Mouse (Mus musculus): Measurements from ENCODE around the gene Slc36a1. TPM values are rescaled to one million over a fixed set of nuclear protein-coding genes. Genes with fewer than 3 reads are reported as not detected.

The Slc36a1 gene
- polyA plus RNA-seq, 1 experiment from 2014 or later, result 1.7 TPM

GRCm38 (mm10) chr11:55216061-55216460 lies 11.9 kb downstream of the Slc36a1 start:
- WGBS, result 88% methylated on average over 3 of the region's 4 CpGs
- ATAC-seq (ENCODE audit: low FRiP score), result no peak
- H3K27me3 ChIP-seq (ENCODE audit: control insufficient read depth, insufficient read depth, low read length), result no peaks in the 10 kb centered on the region

GRCm38 (mm10) chr11:55216830-55217229 lies 12.7 kb downstream of the Slc36a1 start:
- Histone ChIP-seq H3K4me3 (ENCODE audit: low read depth, low read length) (no peak overlapping the region), H3K27ac (ENCODE audit: low read depth, low read length) (no peak overlapping the region), H3K36me3 (ENCODE audit: control insufficient read depth, insufficient read depth, low read length) (no peaks in the 10 kb centered on the region), H3K27me3 (ENCODE audit: control insufficient read depth, insufficient read depth, low read length) (no peaks in the 10 kb centered on the region), H3K4me1 (ENCODE audit: control insufficient read depth, insufficient read depth, low read length) (no peaks in the 10 kb centered on the region), H3K9me3 (ENCODE audit: control insufficient read depth, low read length) (no peaks in the 10 kb centered on the region), H3K9ac (ENCODE audit: low read length) (no peak overlapping the region), H3K4me2 (no peak overlapping the region)
- DNase-seq (ENCODE audit: low spot score, missing footprints) (no peak), ATAC-seq (ENCODE audit: low FRiP score) (no peak)
- 90% methylated on average over 13 of the region's 13 CpGs for WGBS

More at GRCm38 (mm10) chr11:55216061-55216460, 11.9 kb downstream of the Slc36a1 start:
- H3K9me3 ChIP-seq (ENCODE audit: control insufficient read depth, low read length), result no peaks in the 10 kb centered on the region
- H3K4me2 ChIP-seq, result no peak overlapping the region
- no peak overlapping the region for H3K4me3 ChIP-seq (ENCODE audit: low read depth, low read length)
- H3K4me1 ChIP-seq (ENCODE audit: control insufficient read depth, insufficient read depth, low read length), result no peaks in the 10 kb centered on the region
- no peaks in the 10 kb centered on the region for H3K36me3 ChIP-seq (ENCODE audit: control insufficient read depth, insufficient read depth, low read length)
- H3K9ac ChIP-seq (ENCODE audit: low read length), result no peak overlapping the region
- no peak overlapping the region for H3K27ac ChIP-seq (ENCODE audit: low read depth, low read length)
- DNase-seq (ENCODE audit: low spot score, missing footprints), result no peak

- ATAC-seq (ENCODE audit: low FRiP score) (no peak), DNase-seq (ENCODE audit: low spot score, missing footprints) (no peak)
- Histone ChIP-seq H3K36me3 (ENCODE audit: control insufficient read depth, insufficient read depth, low read length) (no peaks in the 10 kb centered on the region), H3K4me1 (ENCODE audit: control insufficient read depth, insufficient read depth, low read length) (no peaks in the 10 kb centered on the region), H3K27me3 (ENCODE audit: control insufficient read depth, insufficient read depth, low read length) (no peaks in the 10 kb centered on the region), H3K9me3 (ENCODE audit: control insufficient read depth, low read length) (no peaks in the 10 kb centered on the region), H3K27ac (ENCODE audit: low read depth, low read length) (no peak overlapping the region), H3K4me3 (ENCODE audit: low read depth, low read length) (no peak overlapping the region), H3K9ac (ENCODE audit: low read length) (no peak overlapping the region), H3K4me2 (no peak overlapping the region)
- WGBS, result 87% methylated on average over 4 of the region's 4 CpGs
These were observed 13.3 kb downstream of the Slc36a1 start for GRCm38 (mm10) chr11:55217418-55217817.

- H3K27me3 ChIP-seq (ENCODE audit: control insufficient read depth, insufficient read depth, low read length), result no peaks in the 10 kb centered on the region
- H3K9ac ChIP-seq (ENCODE audit: low read length), result no peak overlapping the region
- ATAC-seq (ENCODE audit: low FRiP score) (no peak), DNase-seq (ENCODE audit: low spot score, missing footprints) (peak; percentile 8)
- no peak overlapping the region for H3K4me3 ChIP-seq (ENCODE audit: low read depth, low read length)
- no peaks in the 10 kb centered on the region for H3K36me3 ChIP-seq (ENCODE audit: control insufficient read depth, insufficient read depth, low read length)
- WGBS, result 92% methylated on average over 7 of the region's 7 CpGs
- no peaks in the 10 kb centered on the region for H3K9me3 ChIP-seq (ENCODE audit: control insufficient read depth, low read length)
- no peak overlapping the region for H3K27ac ChIP-seq (ENCODE audit: low read depth, low read length)
- H3K4me2 ChIP-seq, result no peak overlapping the region
- no peaks in the 10 kb centered on the region for H3K4me1 ChIP-seq (ENCODE audit: control insufficient read depth, insufficient read depth, low read length)
These were observed 13.7 kb downstream of the Slc36a1 start for GRCm38 (mm10) chr11:55217880-55218279.

GRCm38 (mm10) chr11:55218473-55218872 lies 14.3 kb downstream of the Slc36a1 start:
- Histone ChIP-seq H3K4me2 (no peak overlapping the region), H3K9me3 (ENCODE audit: control insufficient read depth, low read length) (no peaks in the 10 kb centered on the region), H3K36me3 (ENCODE audit: control insufficient read depth, insufficient read depth, low read length) (no peaks in the 10 kb centered on the region), H3K4me1 (ENCODE audit: control insufficient read depth, insufficient read depth, low read length) (no peaks in the 10 kb centered on the region), H3K27ac (ENCODE audit: low read depth, low read length) (no peak overlapping the region), H3K27me3 (ENCODE audit: control insufficient read depth, insufficient read depth, low read length) (no peaks in the 10 kb centered on the region), H3K9ac (ENCODE audit: low read length) (no peak overlapping the region), H3K4me3 (ENCODE audit: low read depth, low read length) (no peak overlapping the region)
- ATAC-seq (ENCODE audit: low FRiP score) (no peak), DNase-seq (ENCODE audit: low spot score, missing footprints) (peak; percentile 66)
- 87% methylated on average over 3 of the region's 3 CpGs for WGBS

- WGBS, result 87% methylated on average over 7 of the region's 7 CpGs
These were observed 17.2 kb downstream of the Slc36a1 start for GRCm38 (mm10) chr11:55221306-55221705.

GRCm38 (mm10) chr11:55231034-55231433 lies 26.9 kb downstream of the Slc36a1 start:
- WGBS, result 93% methylated on average over 6 of the region's 6 CpGs
- H3K9me3 ChIP-seq (ENCODE audit: control insufficient read depth, low read length), result no peaks in the 10 kb centered on the region
- H3K4me1 ChIP-seq (ENCODE audit: control insufficient read depth, insufficient read depth, low read length), result no peaks in the 10 kb centered on the region
- H3K36me3 ChIP-seq (ENCODE audit: control insufficient read depth, insufficient read depth, low read length), result no peaks in the 10 kb centered on the region
- H3K27ac ChIP-seq (ENCODE audit: low read depth, low read length), result no peak overlapping the region
- no peaks in the 10 kb centered on the region for H3K27me3 ChIP-seq (ENCODE audit: control insufficient read depth, insufficient read depth, low read length)
- ATAC-seq (ENCODE audit: low FRiP score) (no peak), DNase-seq (ENCODE audit: low spot score, missing footprints) (no peak)
- H3K4me2 ChIP-seq, result no peak overlapping the region
- H3K4me3 ChIP-seq (ENCODE audit: low read depth, low read length), result no peak overlapping the region
- H3K9ac ChIP-seq (ENCODE audit: low read length), result no peak overlapping the region

More at GRCm38 (mm10) chr11:55221306-55221705, 17.2 kb downstream of the Slc36a1 start:
- Histone ChIP-seq H3K4me3 (ENCODE audit: low read depth, low read length) (no peak overlapping the region), H3K27ac (ENCODE audit: low read depth, low read length) (no peak overlapping the region), H3K36me3 (ENCODE audit: control insufficient read depth, insufficient read depth, low read length) (no peaks in the 10 kb centered on the region), H3K9me3 (ENCODE audit: control insufficient read depth, low read length) (no peaks in the 10 kb centered on the region), H3K4me1 (ENCODE audit: control insufficient read depth, insufficient read depth, low read length) (no peaks in the 10 kb centered on the region), H3K27me3 (ENCODE audit: control insufficient read depth, insufficient read depth, low read length) (no peaks in the 10 kb centered on the region), H3K4me2 (no peak overlapping the region), H3K9ac (ENCODE audit: low read length) (no peak overlapping the region)
- DNase-seq (ENCODE audit: low spot score, missing footprints) (no peak), ATAC-seq (ENCODE audit: low FRiP score) (no peak)

- H3K4me1 ChIP-seq (ENCODE audit: control insufficient read depth, insufficient read depth, low read length), result no peaks in the 10 kb centered on the region
- 88% methylated on average over 7 of the region's 7 CpGs for WGBS
- H3K27ac ChIP-seq (ENCODE audit: low read depth, low read length), result no peak overlapping the region
- no peaks in the 10 kb centered on the region for H3K36me3 ChIP-seq (ENCODE audit: control insufficient read depth, insufficient read depth, low read length)
- DNase-seq (ENCODE audit: low spot score, missing footprints) (no peak), ATAC-seq (ENCODE audit: low FRiP score) (no peak)
- H3K9ac ChIP-seq (ENCODE audit: low read length), result no peak overlapping the region
- H3K4me2 ChIP-seq, result no peak overlapping the region
- no peak overlapping the region for H3K4me3 ChIP-seq (ENCODE audit: low read depth, low read length)
- no peaks in the 10 kb centered on the region for H3K9me3 ChIP-seq (ENCODE audit: control insufficient read depth, low read length)
- no peaks in the 10 kb centered on the region for H3K27me3 ChIP-seq (ENCODE audit: control insufficient read depth, insufficient read depth, low read length)
These were observed 30.1 kb downstream of the Slc36a1 start for GRCm38 (mm10) chr11:55234288-55234687.

- Histone ChIP-seq H3K4me2 (no peak overlapping the region), H3K27ac (ENCODE audit: low read depth, low read length) (no peak overlapping the region), H3K9ac (ENCODE audit: low read length) (no peak overlapping the region), H3K4me3 (ENCODE audit: low read depth, low read length) (no peak overlapping the region), H3K27me3 (ENCODE audit: control insufficient read depth, insufficient read depth, low read length) (no peaks in the 10 kb centered on the region), H3K36me3 (ENCODE audit: control insufficient read depth, insufficient read depth, low read length) (no peaks in the 10 kb centered on the region), H3K4me1 (ENCODE audit: control insufficient read depth, insufficient read depth, low read length) (no peaks in the 10 kb centered on the region), H3K9me3 (ENCODE audit: control insufficient read depth, low read length) (no peaks in the 10 kb centered on the region)
- DNase-seq (ENCODE audit: low spot score, missing footprints) (no peak), ATAC-seq (ENCODE audit: low FRiP score) (no peak)
- 82% methylated on average over 4 of the region's 4 CpGs for WGBS
These were observed 30.6 kb downstream of the Slc36a1 start for GRCm38 (mm10) chr11:55234791-55235190.

GRCm38 (mm10) chr11:55236815-55237214 lies 32.7 kb downstream of the Slc36a1 start:
- H3K4me1 ChIP-seq (ENCODE audit: control insufficient read depth, insufficient read depth, low read length), result no peaks in the 10 kb centered on the region
- H3K36me3 ChIP-seq (ENCODE audit: control insufficient read depth, insufficient read depth, low read length), result no peaks in the 10 kb centered on the region
- DNase-seq (ENCODE audit: low spot score, missing footprints) (no peak), ATAC-seq (ENCODE audit: low FRiP score) (no peak)
- no peak overlapping the region for H3K4me2 ChIP-seq
- no peaks in the 10 kb centered on the region for H3K9me3 ChIP-seq (ENCODE audit: control insufficient read depth, low read length)
- WGBS, result 80% methylated on average over 1 of the region's 1 CpGs
- no peak overlapping the region for H3K9ac ChIP-seq (ENCODE audit: low read length)
- H3K27ac ChIP-seq (ENCODE audit: low read depth, low read length), result no peak overlapping the region
- H3K27me3 ChIP-seq (ENCODE audit: control insufficient read depth, insufficient read depth, low read length), result no peaks in the 10 kb centered on the region
- no peak overlapping the region for H3K4me3 ChIP-seq (ENCODE audit: low read depth, low read length)

All from midbrain, embryonic 11.5 days (tissue).